8 mouse cellular contexts compared by ENCODE assay signal in genomic region chr17:70728719-70729281, GRCm38 (mm10).
A peak's percentile ranks its signal among the peaks of the same experiment; 100 is the strongest.
DNase-seq lines count a peak whose midpoint lies in the region; ATAC-seq and TF ChIP-seq lines count a peak whose summit lies in the region.

No protein-coding gene starts in this region.

- no peaks in the 10 kb centered on the region for H3K36me3 ChIP-seq in heart, embryonic 14.5 days (ENCODE audit: control insufficient read depth, insufficient read depth, low read length)
- no peaks in the 10 kb centered on the region for H3K36me3 ChIP-seq in myocyte (ENCODE audit: control insufficient read depth, insufficient read depth)

- H3K27me3 ChIP-seq in heart, embryonic 14.5 days (ENCODE audit: control insufficient read depth, insufficient read depth, low read length): no peaks in the 10 kb centered on the region
- H3K27me3 ChIP-seq in myocyte (ENCODE audit: control insufficient read depth, insufficient read depth, insufficient read length): no peaks in the 10 kb centered on the region

- no peaks in the 10 kb centered on the region for H3K79me2 ChIP-seq in myocyte (ENCODE audit: control insufficient read depth, insufficient read depth)

- peak; percentile 61 for DNase-seq in layer of hippocampus, adult 9-11 months
- DNase-seq in layer of hippocampus, postnatal 14 days (ENCODE audit: low spot score in 2 of 2): no peak
- DNase-seq in adrenal gland, postnatal 4 days (ENCODE audit: low spot score in 2 of 2): peak; percentile 55 to 72
- DNase-seq in kidney, postnatal 36 days: peak; percentile 75 to 81
- no peak for DNase-seq in c-Kit-positive CD71-positive TER-119-positive erythroid progenitor cells, embryonic 14.5 days (ENCODE audit: low spot score)
- no peak for DNase-seq in cerebellum, adult 9-11 months

- no peak overlapping the region for H3K4me2 ChIP-seq in heart, embryonic 14.5 days (ENCODE audit: low read length)
- peak overlapping the region; percentile 66 for H3K4me2 ChIP-seq in myocyte (ENCODE audit: low read depth)

- peak overlapping the region; percentile 78 to 79 for H3K27ac ChIP-seq in heart, embryonic 14.5 days (replicated peaks in 1 of 2; ENCODE audit: control insufficient read depth in 1 of 2, insufficient read depth in 1 of 2, low read depth in 2 of 2, low read length in 2 of 2)

- TF ChIP-seq POLR2A in myocyte (IDR thresholded peaks at IDR 0.05; ENCODE audit: insufficient read length, low read depth): peak; percentile 26

- peak; percentile 39; the same call in 1 of the 2 replicates for ATAC-seq in heart, embryonic 14.5 days (ENCODE audit: insufficient number of reproducible peaks, insufficient read depth, low FRiP score, low read depth)

- no peak overlapping the region for H3K4me3 ChIP-seq in heart, embryonic 14.5 days (ENCODE audit: control insufficient read depth in 1 of 2, insufficient read depth in 1 of 2, low read depth in 1 of 2, low read length in 2 of 2)
- no peak overlapping the region for H3K4me3 ChIP-seq in myocyte

- 65% methylated on average over 5 of the region's 5 CpGs for WGBS in heart, embryonic 14.5 days

- H3K9ac ChIP-seq in heart, embryonic 14.5 days (ENCODE audit: low read length): no peak overlapping the region

- peaks cover 0 to 2% of the 10 kb centered on the region in 2 experiments; a peak in 2 of 4 replicates for H3K4me1 ChIP-seq in heart, embryonic 14.5 days (ENCODE audit: control insufficient read depth in 2 of 2, insufficient read depth in 2 of 2, low read length in 2 of 2)

- H3ac ChIP-seq in myocyte (ENCODE audit: control insufficient read depth, insufficient read length): no peak overlapping the region

- H3K9me3 ChIP-seq in heart, embryonic 14.5 days (ENCODE audit: control insufficient read depth, low read length): no peaks in the 10 kb centered on the region

TF ChIP-seq in myocyte, 11 proteins besides CTCF, POLR2A, EP300 and RAD21:
- TF ChIP-seq CEBPB (IDR thresholded peaks at IDR 0.05; ENCODE audit: insufficient read depth, poor library complexity, severe bottlenecking) (0 out of 2 replicates have a peak, but pooled peaks have one; percentile 5), E2F4 (IDR thresholded peaks at IDR 0.05; ENCODE audit: insufficient read depth) (no peak), SRF (IDR thresholded peaks at IDR 0.05; ENCODE audit: control insufficient read depth, insufficient read length, low read depth) (peak; percentile 38), MYOD1 (IDR thresholded peaks at IDR 0.05; ENCODE audit: control insufficient read depth in 1 of 3, insufficient read length in 2 of 3, low read depth in 2 of 3) (peak in 2 of 3 experiments; percentile 9 to 45)

Comparison
In these comparisons a context has a peak if more than half of its experiments do, and no peak if none do; other contexts are left out.
1. DNase-seq: peak in layer of hippocampus, adult 9-11 months (single experiment), adrenal gland, postnatal 4 days (2 of 2) and kidney, postnatal 36 days (2 of 2); none in layer of hippocampus, postnatal 14 days (0 of 2), c-Kit-positive CD71-positive TER-119-positive erythroid progenitor cells, embryonic 14.5 days (single experiment) and cerebellum, adult 9-11 months (single experiment).